ENCODE assay signal across 8 mouse cellular contexts in genomic region chr3:30968531-30969092, GRCm38 (mm10). TPM values are rescaled to one million over a fixed set of nuclear protein-coding genes. Genes with fewer than 3 reads are reported as not detected.
DNase-seq lines count a peak whose midpoint lies in the region; ATAC-seq and TF ChIP-seq lines count a peak whose summit lies in the region.

No protein-coding gene starts in this region.

- H3K27ac ChIP-seq in ES-E14 (ENCODE audit: insufficient read depth, low read depth, low read length, poor library complexity, severe bottlenecking) = no peak overlapping the region
- H3K27ac ChIP-seq in forebrain, embryonic 11.5 days (ENCODE audit: low read depth, low read length) = peak overlapping the region; percentile 66; the same call in 1 of the 2 replicates
- H3K27ac ChIP-seq in heart, postnatal 0 days (ENCODE audit: low read depth) = peak overlapping the region; percentile 95
- peak overlapping the region; percentile 93 for H3K27ac ChIP-seq in neural tube, embryonic 13.5 days (replicated peaks)

- WGBS in forebrain, embryonic 11.5 days = 1% methylated on average over 50 of the region's 54 CpGs
- under 1% methylated on average over 44 of the region's 54 CpGs for WGBS in heart, postnatal 0 days
- under 1% methylated on average over 54 of the region's 54 CpGs for WGBS in neural tube, embryonic 13.5 days

- H3K9me3 ChIP-seq in ES-E14 (ENCODE audit: control insufficient read depth, insufficient read depth, low read depth, low read length) = no peaks in the 10 kb centered on the region
- H3K9me3 ChIP-seq in forebrain, embryonic 11.5 days (ENCODE audit: control insufficient read depth, low read length) = no peaks in the 10 kb centered on the region
- no peaks in the 10 kb centered on the region for H3K9me3 ChIP-seq in heart, postnatal 0 days (replicated peaks; ENCODE audit: control insufficient read depth, low read length)
- H3K9me3 ChIP-seq in neural tube, embryonic 13.5 days = no peaks in the 10 kb centered on the region

- in situ Hi-C loops in ES-E14 (cut with MboI; ENCODE audit: low sequenced_read_pairs in 2 of 2, unreplicated experiment in 2 of 2) = loop anchor here in 1 of 2 experiments (25.0 kb wide), 1 partner anchor 381 kb away; the partner anchor contains the start of gene Actrt3

- H3K36me3 ChIP-seq in ES-E14 (ENCODE audit: control insufficient read depth, insufficient read depth, low read length, poor library complexity, severe bottlenecking) = peaks cover 1% of the 10 kb centered on the region; the same call in 1 of the 2 replicates
- peaks cover 4% of the 10 kb centered on the region; the same call in 1 of the 2 replicates for H3K36me3 ChIP-seq in forebrain, embryonic 11.5 days (ENCODE audit: control insufficient read depth, insufficient read depth, low read length)
- peaks cover 23% of the 10 kb centered on the region for H3K36me3 ChIP-seq in heart, postnatal 0 days (replicated peaks; ENCODE audit: control insufficient read depth, insufficient read depth, low read length)
- peaks cover 21% of the 10 kb centered on the region for H3K36me3 ChIP-seq in neural tube, embryonic 13.5 days

- TF ChIP-seq EP300 in heart, postnatal 0 days (IDR thresholded peaks at IDR 0.05; ENCODE audit: low read depth) = no peak

- DNase-seq in ES-E14 (ENCODE audit: low read depth, low spot score) = peak; percentile 38
- DNase-seq in c-Kit-positive CD71-positive TER-119-negative erythroid progenitor cells, embryonic 14.5 days (ENCODE audit: low read depth) = peak; percentile 39
- peak; percentile 78 for DNase-seq in forebrain, embryonic 11.5 days (ENCODE audit: low spot score)
- DNase-seq in heart, postnatal 0 days (ENCODE audit: low spot score) = peak; percentile 41
- DNase-seq in kidney, postnatal 25 days = peak; percentile 52 to 75
- DNase-seq in lung, adult 18-20 months = peak; percentile 48 to 55
- DNase-seq in testis, postnatal 14 days (ENCODE audit: low spot score) = peak; percentile 68

- no peak for TF ChIP-seq CTCF in heart, postnatal 0 days (IDR thresholded peaks at IDR 0.05; ENCODE audit: low read depth)

- peaks cover 0 to 2% of the 10 kb centered on the region in 2 experiments; a peak in 2 of 4 replicates for H3K4me1 ChIP-seq in ES-E14 (ENCODE audit: control insufficient read depth in 2 of 2, insufficient read depth in 2 of 2, low read length in 2 of 2, poor library complexity in 1 of 2)
- H3K4me1 ChIP-seq in forebrain, embryonic 11.5 days (replicated peaks; ENCODE audit: control insufficient read depth, insufficient read depth, low read length) = no peaks in the 10 kb centered on the region; the same call in 1 of the 2 replicates
- peaks cover 15% of the 10 kb centered on the region for H3K4me1 ChIP-seq in heart, postnatal 0 days (ENCODE audit: control insufficient read depth, insufficient read depth)
- peaks cover 14% of the 10 kb centered on the region for H3K4me1 ChIP-seq in neural tube, embryonic 13.5 days (replicated peaks)

- H3K4me2 ChIP-seq in forebrain, embryonic 11.5 days (ENCODE audit: low read depth, low read length, severe bottlenecking) = peak overlapping the region; percentile 76
- peak overlapping the region; percentile 73 for H3K4me2 ChIP-seq in heart, postnatal 0 days (ENCODE audit: low read depth, low read length)
- peak overlapping the region; percentile 61 for H3K4me2 ChIP-seq in neural tube, embryonic 13.5 days

- ATAC-seq in forebrain, embryonic 11.5 days (replicated peaks; ENCODE audit: low FRiP score) = peak; percentile 65
- peak; percentile 79 for ATAC-seq in heart, postnatal 0 days (ENCODE audit: insufficient read depth, low read depth)
- peak; percentile 83 for ATAC-seq in neural tube, embryonic 13.5 days (ENCODE audit: low read depth)

- H3K9ac ChIP-seq in ES-E14 (ENCODE audit: insufficient read depth, low read depth, low read length, poor library complexity, severe bottlenecking) = peak overlapping the region; percentile 96
- peak overlapping the region; percentile 87 for H3K9ac ChIP-seq in forebrain, embryonic 11.5 days (ENCODE audit: low read length)
- peak overlapping the region; percentile 97 for H3K9ac ChIP-seq in heart, postnatal 0 days (replicated peaks; ENCODE audit: low read depth, low read length)
- H3K9ac ChIP-seq in neural tube, embryonic 13.5 days = peak overlapping the region; percentile 99

- H3K27me3 ChIP-seq in forebrain, embryonic 11.5 days (ENCODE audit: control insufficient read depth, insufficient read depth, low read length) = no peaks in the 10 kb centered on the region
- H3K27me3 ChIP-seq in heart, postnatal 0 days (ENCODE audit: control insufficient read depth, insufficient read depth, low read length) = no peaks in the 10 kb centered on the region
- H3K27me3 ChIP-seq in neural tube, embryonic 13.5 days = no peaks in the 10 kb centered on the region

- peak overlapping the region; percentile 96 to 100 for H3K4me3 ChIP-seq in ES-E14 (ENCODE audit: insufficient read depth in 1 of 2, low read depth in 1 of 2, low read length in 2 of 2, poor library complexity in 1 of 2, severe bottlenecking in 1 of 2)
- peak overlapping the region; percentile 97 for H3K4me3 ChIP-seq in forebrain, embryonic 11.5 days (ENCODE audit: low read depth, low read length)
- peak overlapping the region; percentile 99 for H3K4me3 ChIP-seq in heart, postnatal 0 days (ENCODE audit: low read depth, low read length)
- peak overlapping the region; percentile 98 for H3K4me3 ChIP-seq in neural tube, embryonic 13.5 days

TF ChIP-seq in ES-E14, 5 proteins besides CTCF, POLR2A, EP300 and RAD21:
- no peak for TF ChIP-seq ZC3H11A (IDR thresholded peaks at IDR 0.05; ENCODE audit: borderline replicate concordance, low read depth, low read length)
- no peak for TF ChIP-seq MAFK (IDR thresholded peaks at IDR 0.05; ENCODE audit: insufficient read depth, low read depth, low read length)
- no peak for TF ChIP-seq ZNF384 (IDR thresholded peaks at IDR 0.05; ENCODE audit: low read depth, low read length)
- TF ChIP-seq CHD2 (IDR thresholded peaks at IDR 0.05; ENCODE audit: low read depth, low read length) = no peak

RNA-seq across cellular contexts. Expression of gene Phc3, which starts 0.6 kb away (rescaled TPM):
- total RNA-seq in ES-E14 (2012; rRNA removed) = 7.1 and 7.9 TPM in 2 replicates
- 6.2 and 7.4 TPM in 2 replicates for polyA plus RNA-seq in forebrain, embryonic 11.5 days (2014; fragmentation: Nextera tagmentation; extraction: Ambion mirVana)
- 10.3 and 14.5 TPM in 2 replicates for total RNA-seq in heart, postnatal 0 days (2014; rRNA removed; ENCODE audit: low replicate concordance)
- 3.3 and 3.6 TPM in 2 replicates for polyA plus RNA-seq in heart, postnatal 0 days (2015; fragmentation: Nextera tagmentation; extraction: Ambion mirVana)
- 7.1 and 8.3 TPM in 2 replicates for polyA plus RNA-seq in neural tube, embryonic 13.5 days (2015; fragmentation: Nextera tagmentation; extraction: Ambion mirVana)

RNA-seq across cellular contexts. Expression of gene Prkci, which starts 26.9 kb away (rescaled TPM):
- total RNA-seq in ES-E14 (2012; rRNA removed) = 95.2 and 107 TPM in 2 replicates
- polyA plus RNA-seq in forebrain, embryonic 11.5 days (2014; fragmentation: Nextera tagmentation; extraction: Ambion mirVana) = 41.8 and 44.9 TPM in 2 replicates
- 26.1 and 39.3 TPM in 2 replicates for total RNA-seq in heart, postnatal 0 days (2014; rRNA removed; ENCODE audit: low replicate concordance)
- polyA plus RNA-seq in heart, postnatal 0 days (2015; fragmentation: Nextera tagmentation; extraction: Ambion mirVana) = 8.7 and 9.0 TPM in 2 replicates
- polyA plus RNA-seq in neural tube, embryonic 13.5 days (2015; fragmentation: Nextera tagmentation; extraction: Ambion mirVana) = 24.9 and 28.1 TPM in 2 replicates
